Mouse (Mus musculus) stomach, embryonic 14.5 days (tissue): ENCODE results near the gene Pecam1. TPM values are rescaled to one million over a fixed set of nuclear protein-coding genes. Genes with fewer than 3 reads are reported as not detected.
"Not testable (repeated sequence)": the region's sequence is repeated elsewhere in the genome, so short reads cannot be mapped to it uniquely, and the experiment has no call there.

Source experiments
- ATAC-seq: fragments of 200-750 bp; cut with Nextera tagmentation; 2 replicates; pipeline ENCODE4 v1.8.0; 2017; ENCODE audit warnings: low read depth, moderate TSS enrichment; ENCODE audit not compliant: insufficient number of reproducible peaks, insufficient read depth, low FRiP score
- H3K27ac ChIP-seq: fragments of 300-500 bp; sonication (generic); 2 replicates; pipeline ENCODE4 v1.5.1; 2014; ENCODE audit warnings: mild to moderate bottlenecking, low read length, moderate library complexity, mixed read lengths
- H3K27me3 ChIP-seq: fragments of 300-500 bp; sonication (generic); 2 replicates; pipeline ENCODE4 v1.6.1; 2014; ENCODE audit warnings: low read length, control low read depth, mixed read lengths; ENCODE audit not compliant: control insufficient read depth, insufficient read depth
- H3K36me3 ChIP-seq: fragments of 300-500 bp; sonication (generic); 2 replicates; pipeline ENCODE4 v1.6.1; 2014; ENCODE audit warnings: mild to moderate bottlenecking, control low read depth, low read length, moderate library complexity, mixed read lengths; ENCODE audit not compliant: control insufficient read depth, insufficient read depth
- H3K4me1 ChIP-seq: fragments of 300-500 bp; sonication (generic); 2 replicates; pipeline ENCODE4 v1.6.1; 2014; ENCODE audit warnings: low read length, control low read depth, mixed read lengths; ENCODE audit not compliant: control insufficient read depth, insufficient read depth
- H3K4me2 ChIP-seq: fragments of 300-500 bp; sonication (generic); replicated peaks from 2 replicates; pipeline ENCODE4 v1.6.1; 2014; ENCODE audit warnings: low read depth, low read length, control low read depth
- H3K4me3 ChIP-seq: fragments of 300-500 bp; sonication (generic); 2 replicates; pipeline ENCODE4 v1.5.1; 2014; ENCODE audit warnings: low read depth, low read length, control low read depth
- H3K9ac ChIP-seq: fragments of 300-500 bp; sonication (generic); replicated peaks from 2 replicates; pipeline ENCODE4 v1.6.1; 2014; ENCODE audit warnings: low read depth, mild to moderate bottlenecking, control low read depth, low read length, moderate library complexity, mixed read lengths
- H3K9me3 ChIP-seq: fragments of 300-500 bp; sonication (generic); 2 replicates; pipeline ENCODE4 v1.6.1; 2016; ENCODE audit warnings: low read depth, low read length, control low read depth; ENCODE audit not compliant: control insufficient read depth
- WGBS: fragments of 180-500 bp; shearing (Covaris S2); extraction: QIAGEN DNeasy Blood & Tissue Kit; methylation state at CpG from one replicate; pipeline ENCODE4 v1.1.7; 2014; 5-methylcytosine and 5-hydroxymethylcytosine counted together
- polyA plus RNA-seq: library from polyadenylated mRNA; unstranded; fragments of >200 nt; fragmentation: Nextera tagmentation; extraction: Ambion mirVana; gene quantifications from 2 replicates; pipeline ENCODE4 v1.2.1, GENCODE M21; 2014

Pecam1 gene
- polyA plus RNA-seq, 1 experiment from 2014 or later: 41.9 TPM

DNA sequence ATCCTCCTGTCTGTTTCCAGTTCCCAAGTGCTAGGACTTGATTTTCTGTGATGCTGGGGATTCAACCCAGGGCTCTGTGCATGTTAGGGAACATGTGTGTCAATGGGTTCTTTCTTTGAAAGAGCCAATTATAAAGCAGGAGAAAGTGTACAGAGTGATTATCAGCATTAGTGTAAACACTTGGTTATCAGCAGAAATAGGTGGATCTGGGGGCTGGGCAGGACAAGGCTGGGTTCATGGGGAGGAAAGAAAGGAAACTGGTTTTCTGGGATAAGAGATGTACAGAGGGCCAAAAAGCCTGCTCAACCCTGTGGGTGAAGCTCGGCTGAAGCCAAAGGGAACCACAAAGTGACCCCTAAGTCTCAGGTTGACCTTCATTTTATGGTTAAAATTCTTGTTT, 108.8 kb downstream of the Pecam1 start:
- H3K9ac ChIP-seq: no peak overlapping the region
- no peak overlapping the region for H3K4me3 ChIP-seq
- H3K27ac ChIP-seq: peak overlapping the region; percentile 69
- no peak overlapping the region for H3K4me2 ChIP-seq
- no peaks in the 10 kb centered on the region for H3K27me3 ChIP-seq
- WGBS: 42% methylated on average over 1 of the region's 1 CpGs
- H3K4me1 ChIP-seq: peaks cover 12% of the 10 kb centered on the region; the same call in 1 of the 2 replicates
- peak; percentile 73 for ATAC-seq
- H3K9me3 ChIP-seq: no peaks in the 10 kb centered on the region
- no peaks in the 10 kb centered on the region for H3K36me3 ChIP-seq

DNA sequence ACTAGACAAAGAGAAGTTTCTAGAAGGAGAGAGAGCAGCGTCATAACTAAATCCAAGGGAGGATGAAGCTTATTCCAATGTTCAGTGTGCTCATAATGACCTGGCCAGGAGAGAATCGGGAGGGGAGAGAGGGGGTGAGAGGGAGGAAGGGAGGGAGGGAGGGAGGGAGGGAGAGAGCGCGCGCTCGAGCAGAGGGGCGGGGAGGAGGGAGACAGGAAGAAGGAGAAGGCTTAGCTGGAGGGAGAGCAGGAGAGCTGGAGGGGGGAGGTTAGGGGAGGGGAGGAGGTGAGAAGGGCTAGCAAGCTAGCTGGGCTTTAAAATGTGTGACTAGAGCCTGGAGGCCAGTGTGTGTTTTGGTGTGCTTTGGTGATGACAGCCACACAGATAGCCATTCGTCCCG, 110.4 kb downstream of the Pecam1 start:
- 8% methylated on average over 9 of the region's 9 CpGs for WGBS
- peak overlapping the region; percentile 62; the same call in 1 of the 2 replicates for H3K27ac ChIP-seq
- H3K36me3 ChIP-seq: no peaks in the 10 kb centered on the region
- no peaks in the 10 kb centered on the region for H3K27me3 ChIP-seq
- H3K4me1 ChIP-seq: peaks cover 12% of the 10 kb centered on the region; the same call in 1 of the 2 replicates
- no peak overlapping the region for H3K4me2 ChIP-seq
- no peak overlapping the region for H3K9ac ChIP-seq
- H3K4me3 ChIP-seq: no peak overlapping the region
- no peaks in the 10 kb centered on the region for H3K9me3 ChIP-seq
- ATAC-seq: no peak

DNA sequence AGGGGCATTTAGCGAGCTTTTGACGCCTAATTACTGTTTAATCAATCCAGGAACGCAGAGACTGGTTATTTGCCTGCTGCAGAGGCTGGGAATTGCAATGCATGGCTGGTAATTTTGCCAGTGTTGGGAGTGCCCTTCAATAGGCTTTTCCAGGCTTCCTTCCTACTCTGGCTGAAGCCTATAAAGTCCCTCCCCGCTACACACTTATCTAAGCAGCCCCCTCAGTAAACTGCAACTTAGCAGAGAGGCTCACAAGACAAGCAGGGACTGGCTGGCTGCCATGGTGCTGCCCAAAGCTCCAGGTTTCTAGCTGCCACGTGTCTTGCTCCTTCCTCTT, 111.1 kb downstream of the Pecam1 start:
- Histone ChIP-seq H3K27me3 (no peaks in the 10 kb centered on the region), H3K9me3 (no peaks in the 10 kb centered on the region), H3K36me3 (no peaks in the 10 kb centered on the region), H3K4me3 (no peak overlapping the region), H3K27ac (peak overlapping the region; percentile 62), H3K4me1 (peaks cover 12% of the 10 kb centered on the region; the same call in 1 of the 2 replicates), H3K4me2 (no peak overlapping the region), H3K9ac (no peak overlapping the region)
- ATAC-seq: no peak
- WGBS: 22% methylated on average over 5 of the region's 5 CpGs

DNA sequence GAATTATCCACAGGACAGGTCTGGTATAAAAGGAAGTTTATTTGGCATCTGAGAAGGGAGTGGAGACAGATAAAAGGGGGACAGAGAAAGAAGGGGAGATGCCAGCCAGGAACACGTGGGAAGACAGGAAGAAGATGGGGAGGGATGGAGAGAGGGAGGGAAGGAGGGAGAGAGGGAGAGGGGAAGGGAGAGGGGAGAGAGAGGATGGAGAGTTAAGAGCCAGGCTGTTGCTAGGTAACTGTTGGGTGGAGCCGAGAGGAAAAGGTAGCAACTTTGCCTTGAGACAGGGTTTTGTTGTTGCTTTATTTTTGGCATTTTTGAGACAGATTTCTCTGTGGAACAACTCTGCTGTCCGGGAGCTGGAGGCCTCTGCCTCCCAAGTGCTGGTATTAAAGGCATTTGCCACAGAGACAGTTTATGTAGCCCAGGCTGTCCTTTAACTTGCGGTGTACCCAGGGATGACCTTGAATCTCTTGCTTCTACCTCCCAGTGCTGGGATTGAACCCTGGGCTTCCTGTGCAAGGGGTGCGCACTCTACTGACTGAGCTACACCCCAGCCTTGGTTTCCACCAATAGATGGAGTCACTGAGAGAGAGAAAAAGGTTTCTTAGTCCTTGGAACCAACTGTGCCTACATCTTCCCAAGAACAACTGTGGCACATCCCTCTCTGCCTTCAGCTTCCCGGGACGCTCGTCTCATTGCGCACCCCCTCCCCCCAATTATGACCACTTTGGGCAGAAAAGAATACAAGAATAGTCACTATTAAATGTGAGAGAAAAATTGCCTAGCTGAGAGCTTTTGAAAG, 111.7 kb downstream of the Pecam1 start:
- ATAC-seq: no peak
- no peak overlapping the region for H3K4me3 ChIP-seq
- WGBS: 45% methylated on average over 9 of the region's 9 CpGs
- H3K4me1 ChIP-seq: peaks cover 12% of the 10 kb centered on the region; the same call in 1 of the 2 replicates
- H3K27me3 ChIP-seq: no peaks in the 10 kb centered on the region
- no peaks in the 10 kb centered on the region for H3K9me3 ChIP-seq
- H3K9ac ChIP-seq: no peak overlapping the region
- H3K4me2 ChIP-seq: no peak overlapping the region
- H3K27ac ChIP-seq: peak overlapping the region; percentile 71
- no peaks in the 10 kb centered on the region for H3K36me3 ChIP-seq

DNA sequence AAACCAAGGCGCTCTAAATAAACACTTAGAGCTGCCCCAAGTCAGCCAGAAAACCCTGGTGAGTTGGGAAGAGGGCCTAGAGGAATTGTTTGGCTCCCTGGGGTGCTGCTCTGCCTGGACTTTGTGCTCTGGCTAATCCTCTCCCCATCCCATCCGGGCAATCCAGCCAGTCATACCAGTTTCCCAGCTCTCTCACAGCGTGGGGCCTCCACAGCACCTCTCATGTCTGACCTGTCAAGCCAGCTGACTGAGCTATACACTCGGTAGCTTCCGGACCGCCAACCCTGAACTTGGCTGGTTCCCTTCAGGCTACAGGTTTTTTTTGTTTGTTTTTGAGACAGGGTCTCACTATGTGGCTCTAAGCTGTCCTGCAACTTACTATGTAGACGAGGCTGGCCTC, 112.7 kb downstream of the Pecam1 start:
- Histone ChIP-seq H3K27ac (peak overlapping the region; percentile 71), H3K36me3 (no peaks in the 10 kb centered on the region), H3K4me1 (peaks cover 12% of the 10 kb centered on the region; the same call in 1 of the 2 replicates), H3K27me3 (no peaks in the 10 kb centered on the region), H3K9me3 (no peaks in the 10 kb centered on the region), H3K9ac (no peak overlapping the region), H3K4me2 (no peak overlapping the region), H3K4me3 (no peak overlapping the region)
- peak; percentile 79 for ATAC-seq
- WGBS: 29% methylated on average over 7 of the region's 7 CpGs

DNA sequence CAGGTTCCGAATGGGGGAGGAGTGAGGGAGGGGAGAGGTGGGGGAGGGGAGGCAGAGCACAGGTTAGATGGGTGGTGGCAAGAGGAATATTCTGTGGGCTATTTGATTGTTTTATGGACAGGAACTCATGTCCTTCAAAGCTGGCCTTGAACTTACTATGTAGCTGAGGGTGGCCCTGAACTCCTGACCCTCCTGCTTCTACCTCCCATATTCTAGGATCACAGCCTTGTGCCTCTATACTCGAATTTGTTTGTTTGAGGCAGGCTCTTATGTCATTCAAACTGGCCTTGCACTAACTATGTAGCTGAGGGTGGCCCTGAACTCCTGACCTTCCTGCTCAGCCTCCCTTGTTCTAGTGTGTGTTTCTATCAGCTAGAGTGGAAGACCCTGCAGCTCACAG, 114.5 kb downstream of the Pecam1 start:
- no peaks in the 10 kb centered on the region for H3K36me3 ChIP-seq
- no peak overlapping the region for H3K4me3 ChIP-seq
- H3K27ac ChIP-seq: no peak overlapping the region
- no peak for ATAC-seq
- no peak overlapping the region for H3K9ac ChIP-seq
- 44% methylated on average over 2 of the region's 2 CpGs for WGBS
- H3K27me3 ChIP-seq: no peaks in the 10 kb centered on the region
- 0 out of 2 replicates have a peak, but pooled peaks cover 3% of the 10 kb centered on the region for H3K9me3 ChIP-seq
- peaks cover 12% of the 10 kb centered on the region; the same call in 1 of the 2 replicates for H3K4me1 ChIP-seq
- no peak overlapping the region for H3K4me2 ChIP-seq

DNA sequence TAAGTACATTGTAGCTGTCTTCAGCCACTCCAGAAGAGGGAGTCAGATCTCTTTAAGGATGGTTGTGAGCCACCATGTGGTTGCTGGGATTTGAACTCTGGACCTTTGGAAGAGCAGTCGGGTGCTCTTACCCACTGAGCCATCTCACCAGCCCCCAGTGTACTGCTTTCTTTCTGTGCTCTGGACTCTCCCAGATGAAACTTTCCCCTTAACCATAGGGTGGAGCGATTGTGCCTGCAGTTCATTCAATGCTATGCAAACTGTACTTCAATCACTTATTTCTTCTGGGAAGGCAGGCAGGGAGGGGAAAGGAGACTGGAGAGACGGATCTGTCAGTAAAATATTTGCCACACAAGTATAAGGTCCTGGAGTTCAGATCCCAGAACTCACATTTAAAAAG, 116.3 kb downstream of the Pecam1 start:
- not testable (repeated sequence) for H3K36me3 ChIP-seq, ATAC-seq, H3K4me3 ChIP-seq, H3K27me3 ChIP-seq, H3K27ac ChIP-seq, H3K4me2 ChIP-seq, H3K9me3 ChIP-seq, H3K4me1 ChIP-seq, H3K9ac ChIP-seq
- 87% methylated on average over 3 of the region's 3 CpGs for WGBS

DNA sequence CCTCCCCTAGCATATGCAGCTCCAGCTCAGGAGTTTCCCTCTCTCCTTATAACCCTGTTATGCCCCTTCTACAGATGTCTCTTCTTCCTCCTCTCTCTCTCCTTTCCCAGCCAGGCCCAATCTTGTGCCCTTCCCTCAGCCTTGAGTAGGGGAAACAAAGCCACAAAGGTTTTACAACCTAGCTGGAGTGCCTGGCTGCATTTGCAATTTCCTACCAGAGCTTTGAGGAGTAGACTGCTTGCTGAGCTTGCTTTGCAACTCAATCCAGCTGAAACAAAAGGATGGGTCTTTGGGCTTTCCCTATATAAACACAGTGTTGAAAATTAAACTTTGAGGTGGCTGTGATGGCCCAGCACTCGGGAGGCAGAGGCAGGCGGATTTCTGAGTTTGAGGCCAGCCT, 117.0 kb downstream of the Pecam1 start:
- Histone ChIP-seq H3K9me3 (0 out of 2 replicates have a peak, but pooled peaks cover 3% of the 10 kb centered on the region), H3K27ac (no peak overlapping the region), H3K27me3 (no peaks in the 10 kb centered on the region), H3K4me2 (no peak overlapping the region), H3K36me3 (no peaks in the 10 kb centered on the region), H3K4me3 (no peak overlapping the region), H3K9ac (no peak overlapping the region), H3K4me1 (0 out of 2 replicates have a peak, but pooled peaks cover 2% of the 10 kb centered on the region)
- ATAC-seq: no peak
- 88% methylated on average over 2 of the region's 2 CpGs for WGBS
